Mouse (Mus musculus) lung, postnatal 0 days (tissue): ENCODE data around the gene Hoxb8.

ENCODE experiments used
- CTCF ChIP-seq: IDR thresholded peaks from 2 replicates; pipeline ENCODE4 v1.5.1; 2016; ENCODE audit warnings: antibody characterized with exemption, mild to moderate bottlenecking
- EP300 ChIP-seq: IDR thresholded peaks from 2 replicates; pipeline ENCODE4 v1.6.1; 2016; ENCODE audit warnings: antibody characterized with exemption, mild to moderate bottlenecking, control low read depth

DNA sequence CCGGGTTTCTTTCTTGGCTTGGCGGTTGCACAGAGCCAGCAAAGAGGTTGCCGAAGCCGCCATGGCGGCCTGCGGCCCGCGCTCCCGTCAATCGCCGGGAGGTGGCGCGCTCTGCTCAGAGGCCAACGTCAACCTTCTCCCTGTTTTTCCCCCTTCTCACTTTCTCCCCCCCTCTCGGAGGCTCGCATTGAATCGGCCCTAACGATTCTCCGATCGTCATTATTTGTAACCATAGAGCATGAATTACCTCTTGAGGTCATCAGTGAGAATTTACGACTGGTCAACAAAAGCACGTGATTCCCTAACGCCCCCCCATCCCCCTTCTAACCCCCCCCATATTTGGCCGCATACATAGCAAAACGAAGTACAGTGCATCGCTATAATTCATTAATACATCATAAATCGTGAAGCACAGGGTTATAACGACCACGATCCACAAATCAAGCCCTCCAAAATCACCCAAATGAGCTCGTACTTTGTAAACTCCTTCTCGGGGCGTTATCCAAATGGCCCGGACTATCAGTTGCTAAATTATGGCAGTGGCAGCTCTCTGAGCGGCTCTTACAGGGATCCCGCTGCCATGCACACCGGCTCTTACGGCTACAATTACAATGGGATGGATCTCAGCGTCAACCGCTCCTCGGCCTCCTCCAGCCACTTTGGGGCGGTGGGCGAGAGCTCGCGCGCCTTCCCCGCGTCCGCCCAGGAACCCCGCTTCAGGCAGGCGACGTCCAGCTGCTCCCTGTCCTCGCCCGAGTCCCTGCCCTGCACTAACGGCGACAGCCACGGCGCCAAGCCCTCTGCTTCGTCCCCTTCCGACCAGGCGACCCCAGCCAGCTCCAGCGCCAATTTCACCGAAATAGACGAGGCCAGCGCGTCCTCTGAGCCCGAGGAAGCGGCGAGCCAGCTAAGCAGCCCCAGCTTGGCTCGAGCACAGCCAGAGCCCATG, 21.7 kb downstream of the Hoxb8 start, which contains the start of gene Hoxb5:
- TF ChIP-seq CTCF (peak; percentile 93), EP300 (no peak; the same call in 1 of the 2 replicates)
